Mouse (Mus musculus) adipocyte (in vitro differentiated cells): ENCODE results near the gene Serpinb7.

Source experiments
- DNase-seq: peaks from one replicate; pipeline ENCODE4 v3.0.0-alpha.2; 2016; ENCODE audit warnings: low spot score

The Serpinb7 gene

GRCm38 (mm10) chr1:107399355-107399754 lies at the start of gene Serpinb7:
Gene Serpinb7, plus strand, starts transcription at chr1:107399655.
- no peak for DNase-seq

DNA sequence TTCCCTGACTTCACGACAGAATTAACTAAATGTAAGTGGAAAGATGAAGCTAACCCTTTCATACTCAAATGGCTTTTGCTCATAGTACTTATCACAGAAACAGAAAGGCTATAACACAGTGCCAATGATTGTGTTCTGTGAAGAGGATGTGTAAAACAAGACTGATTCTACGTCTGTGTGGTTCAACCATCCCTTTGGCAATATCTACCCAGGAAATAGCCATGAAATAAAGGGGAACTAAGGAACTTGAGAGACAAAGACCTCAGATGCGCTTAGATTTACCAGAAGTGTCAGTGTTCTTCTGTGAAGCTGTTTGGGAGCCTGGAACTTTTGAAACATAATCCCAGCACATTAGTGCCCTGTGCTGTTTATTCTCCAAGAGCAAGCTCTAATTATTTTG lies 49.1 kb upstream of the Serpinb7 start:
- no peak for DNase-seq

- DNase-seq: no peak
These were observed 48.3 kb upstream of the Serpinb7 start for GRCm38 (mm10) chr1:107351115-107351514.

GRCm38 (mm10) chr1:107353046-107353445 lies 46.4 kb upstream of the Serpinb7 start:
- DNase-seq: no peak

- no peak for DNase-seq
These were observed 38.6 kb upstream of the Serpinb7 start, which contains the start of gene Serpinb11 for GRCm38 (mm10) chr1:107360898-107361297. Gene Serpinb11, plus strand, starts transcription at chr1:107361198.

- DNase-seq: no peak
These were observed 33.5 kb upstream of the Serpinb7 start for GRCm38 (mm10) chr1:107365973-107366372.

GRCm38 (mm10) chr1:107368944-107369343 lies 30.5 kb upstream of the Serpinb7 start:
- DNase-seq: no peak

DNA sequence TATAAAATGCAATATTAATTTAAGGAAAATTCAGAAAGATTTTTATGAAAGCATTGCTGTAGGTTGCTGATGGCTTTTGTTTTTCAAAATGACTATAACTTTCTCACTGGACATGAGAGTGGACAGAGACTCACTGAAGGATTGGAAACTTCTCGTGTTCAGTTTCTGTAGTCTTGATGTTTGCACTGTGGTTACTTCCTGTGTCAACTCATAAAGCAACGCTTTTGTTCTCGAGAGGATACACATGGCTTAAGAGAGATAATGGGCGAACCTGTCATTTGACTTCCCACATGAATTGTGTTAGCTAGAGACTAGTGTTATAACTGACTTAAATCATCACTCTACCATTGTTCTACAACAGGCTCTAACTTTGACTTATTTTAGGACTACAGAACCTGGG lies 22.5 kb upstream of the Serpinb7 start:
- no peak for DNase-seq

GRCm38 (mm10) chr1:107378368-107378767 lies 21.1 kb upstream of the Serpinb7 start:
- DNase-seq: no peak

GRCm38 (mm10) chr1:107381491-107381890 lies 18.0 kb upstream of the Serpinb7 start:
- DNase-seq: no peak

- no peak for DNase-seq
These were observed 17.1 kb upstream of the Serpinb7 start for GRCm38 (mm10) chr1:107382404-107382803.

DNA sequence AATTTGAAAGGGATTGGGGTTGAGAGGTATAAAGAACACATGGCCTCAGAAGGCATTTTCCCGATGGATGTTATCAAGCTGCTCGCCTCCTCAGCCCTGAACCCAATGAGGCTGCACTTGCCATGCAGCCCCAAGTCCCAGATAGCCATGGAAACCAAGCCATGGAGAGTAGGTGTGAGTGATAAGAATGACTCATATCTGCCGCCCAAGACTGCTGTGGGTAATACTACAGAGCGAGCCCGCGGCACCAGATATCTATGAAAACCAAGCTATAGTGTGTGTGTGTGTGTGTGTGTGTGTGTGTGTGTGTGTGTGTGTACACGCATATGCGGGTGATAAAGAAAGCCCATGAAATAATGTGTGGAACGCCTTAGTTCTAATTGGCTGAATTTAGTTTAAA lies 14.9 kb upstream of the Serpinb7 start:
- no peak for DNase-seq

DNA sequence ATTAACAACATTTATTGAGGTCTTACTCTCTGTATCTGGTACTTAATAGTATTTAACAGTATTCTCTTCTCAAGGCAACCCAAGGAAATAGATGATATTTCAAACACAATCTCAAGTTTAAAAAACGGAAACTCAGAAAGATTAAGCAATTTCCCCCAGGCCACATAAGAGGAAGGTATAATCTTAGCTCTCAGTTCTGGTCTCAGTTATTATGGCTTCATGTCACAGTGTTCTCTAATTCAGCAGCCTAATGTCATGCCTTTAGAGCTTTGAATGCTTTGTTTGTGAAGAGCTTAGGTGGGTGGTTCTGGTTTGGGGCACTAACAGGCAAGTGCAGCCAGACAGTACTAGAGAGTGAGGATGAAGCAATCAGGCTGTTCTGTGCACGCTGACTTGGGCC lies 9.7 kb upstream of the Serpinb7 start:
- no peak for DNase-seq

GRCm38 (mm10) chr1:107397481-107397880 lies 2.0 kb upstream of the Serpinb7 start:
- DNase-seq: no peak

DNA sequence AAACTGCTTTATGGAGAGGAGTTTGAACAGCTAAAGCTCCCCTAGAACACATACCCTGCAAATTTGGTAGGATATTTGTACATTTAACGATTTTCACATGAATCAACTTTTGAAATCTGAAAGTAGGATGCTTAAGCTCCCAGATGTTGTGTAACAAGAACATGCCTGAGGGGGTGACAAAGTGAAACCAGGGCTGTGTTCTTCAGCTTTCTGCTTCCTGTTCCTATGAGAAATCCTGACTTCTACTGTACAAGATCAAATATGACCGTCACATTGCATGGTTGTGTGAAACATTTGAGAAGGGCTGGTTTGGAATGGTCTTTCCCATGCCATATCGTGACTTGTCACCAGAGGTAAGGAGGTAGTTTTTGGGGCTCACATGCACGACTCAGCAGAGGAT lies 2.6 kb downstream of the Serpinb7 start:
- DNase-seq: no peak

DNA sequence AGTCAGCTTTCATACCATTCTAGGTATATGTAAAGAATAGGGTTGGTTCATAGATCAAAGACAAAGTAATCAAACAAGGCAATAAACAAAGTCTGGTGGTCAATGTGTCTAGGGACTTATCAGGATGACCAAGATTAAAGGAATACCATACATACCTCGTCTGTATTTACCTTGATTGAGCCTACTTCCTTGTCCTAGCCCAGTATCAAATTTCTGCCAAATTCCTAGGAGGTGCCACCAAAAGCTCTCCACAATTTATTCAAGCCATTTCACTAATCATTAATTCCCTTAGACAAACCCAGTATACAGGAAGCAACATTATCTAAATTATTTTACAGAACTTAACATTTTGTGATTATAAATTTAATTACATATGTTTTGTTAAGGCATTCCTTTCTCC lies 15.2 kb downstream of the Serpinb7 start:
- no peak for DNase-seq

DNA sequence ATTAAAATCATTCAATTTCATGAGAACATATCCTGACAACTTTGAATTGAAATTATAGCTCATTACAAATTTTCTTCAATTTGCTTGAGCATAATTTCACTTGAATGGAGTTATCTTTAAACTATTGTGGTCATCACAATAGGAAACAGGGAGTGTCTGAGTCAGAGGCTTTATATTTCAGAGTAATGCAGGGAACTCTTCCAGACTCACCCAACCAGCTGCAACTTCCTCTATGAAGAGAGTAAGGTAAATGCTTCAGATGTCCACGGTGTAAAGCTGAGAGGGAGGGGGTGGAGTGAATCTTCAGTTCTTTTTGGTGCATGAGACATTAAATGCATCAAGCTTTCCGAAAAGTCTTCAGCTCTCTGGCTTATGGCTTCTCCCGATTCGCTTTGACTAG lies 23.0 kb downstream of the Serpinb7 start:
- no peak for DNase-seq

GRCm38 (mm10) chr1:107431253-107431652 lies 31.8 kb downstream of the Serpinb7 start:
- no peak for DNase-seq

DNA sequence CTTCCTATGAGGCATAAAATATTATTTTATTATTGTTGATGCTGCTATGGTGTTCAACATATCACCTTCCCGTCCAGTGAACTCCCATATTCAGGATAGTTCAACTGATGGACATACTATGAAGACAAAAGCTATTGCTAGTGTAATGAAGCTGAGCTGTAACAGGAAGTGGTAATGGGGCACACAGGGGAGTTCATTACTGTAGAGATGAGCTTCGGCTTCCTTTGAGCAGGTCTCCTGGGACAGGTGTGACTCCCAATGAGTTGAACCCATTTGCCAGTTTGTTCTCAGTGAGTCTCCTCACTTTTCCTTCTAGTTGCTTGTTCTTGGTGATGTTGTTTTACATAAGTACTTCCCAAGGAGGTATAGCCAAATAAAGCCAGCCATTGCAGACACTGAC lies 36.1 kb downstream of the Serpinb7 start:
- no peak for DNase-seq

GRCm38 (mm10) chr1:107439462-107439861 lies 40.0 kb downstream of the Serpinb7 start:
- DNase-seq: no peak

DNA sequence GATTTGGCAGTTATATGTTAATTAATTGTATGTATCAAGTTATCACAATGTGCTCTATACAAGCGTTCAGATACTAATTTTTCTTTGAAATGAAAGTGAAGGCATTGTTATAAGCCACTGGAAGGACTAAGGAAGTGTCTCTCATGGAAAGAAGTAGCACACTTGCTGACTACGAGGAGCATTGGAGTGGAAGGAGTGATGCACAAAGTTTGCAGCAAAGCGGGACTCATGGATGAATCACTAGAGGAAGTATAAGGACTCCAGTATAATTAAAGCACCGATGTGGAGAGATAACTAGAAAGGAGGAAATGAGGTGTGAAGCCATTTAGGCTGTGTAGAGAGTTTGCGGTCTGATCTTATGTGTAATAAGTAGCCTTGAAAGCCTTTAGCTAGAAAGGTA lies 45.9 kb downstream of the Serpinb7 start:
- DNase-seq: no peak

GRCm38 (mm10) chr1:107447228-107447931 lies 47.9 kb downstream of the Serpinb7 start:
- no peak for DNase-seq

DNA sequence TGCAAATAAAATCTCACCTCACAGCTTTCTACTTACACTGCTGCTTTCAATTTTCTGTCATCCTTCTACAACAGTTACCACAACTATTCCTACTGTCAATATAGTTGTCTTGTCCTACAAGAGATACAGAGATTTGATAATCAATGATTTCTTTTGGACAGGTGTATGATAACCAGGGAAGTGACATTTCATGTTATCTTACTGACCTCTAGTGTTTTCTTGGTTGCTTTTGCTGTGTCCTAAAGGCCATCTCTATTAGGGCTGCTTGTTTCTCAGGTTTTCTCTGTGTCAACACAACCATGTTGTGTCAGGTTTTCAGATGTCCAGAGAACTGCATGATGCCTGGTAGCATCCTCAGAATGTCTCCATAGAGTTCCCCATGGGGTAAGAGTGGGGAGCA lies 80.5 kb downstream of the Serpinb7 start:
- DNase-seq: no peak

DNA sequence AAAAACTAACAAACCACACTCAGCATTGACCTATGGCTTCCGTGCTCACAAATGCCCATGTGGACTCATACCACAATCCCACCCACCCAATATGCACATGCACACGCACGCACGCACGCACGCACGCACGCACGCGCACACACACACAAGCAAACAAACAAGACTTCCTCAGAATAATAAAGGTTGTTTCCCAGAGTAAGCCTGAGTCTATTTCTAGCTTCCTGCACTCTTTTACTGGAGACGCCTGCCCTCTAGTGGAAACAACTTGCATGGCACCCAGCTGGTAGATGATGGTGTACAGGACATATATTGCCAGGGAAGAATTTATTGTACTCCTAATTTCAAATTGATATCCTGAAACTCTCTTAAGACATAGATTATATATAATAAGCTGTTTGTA lies 82.0 kb downstream of the Serpinb7 start:
- peak; percentile 80 for DNase-seq
